Mouse (Mus musculus) heart, postnatal 0 days (tissue): Measurements from ENCODE around the gene Serpinc1.

ENCODE experiments used
- CTCF ChIP-seq: IDR thresholded peaks from 2 replicates; pipeline ENCODE4 v1.5.1; 2016; ENCODE audit warnings: antibody characterized with exemption, control low read depth, low read depth
- EP300 ChIP-seq: IDR thresholded peaks from 2 replicates; pipeline ENCODE4 v1.6.1; 2016; ENCODE audit warnings: antibody characterized with exemption, low read depth

DNA sequence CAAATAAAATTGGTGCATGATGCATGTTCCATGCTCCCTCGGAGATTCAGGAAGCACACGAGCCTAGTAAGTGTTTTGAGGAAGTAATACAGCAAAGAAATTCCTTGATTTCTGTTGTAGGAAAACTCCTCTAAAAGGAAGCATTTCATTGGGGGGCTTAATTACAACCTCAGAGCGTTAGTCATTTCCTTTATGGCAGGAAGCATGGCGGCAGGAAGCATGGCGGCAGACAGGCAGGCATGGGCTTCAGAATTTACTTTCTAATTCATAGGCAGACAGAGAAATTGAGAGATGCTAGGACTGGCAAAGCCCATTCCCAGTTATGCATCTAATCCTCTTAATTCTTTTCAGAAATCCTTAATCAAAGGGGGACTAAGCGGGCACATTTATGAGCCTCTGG lies 15.5 kb downstream of the Serpinc1 start:
- TF ChIP-seq CTCF (no peak), EP300 (no peak)
